Mouse (Mus musculus) midbrain, embryonic 12.5 days (tissue): ENCODE data around the gene Vmn1r23. TPM values are rescaled to one million over a fixed set of nuclear protein-coding genes. Genes with fewer than 3 reads are reported as not detected.
"Not testable (repeated sequence)": the region's sequence is repeated elsewhere in the genome, so short reads cannot be mapped to it uniquely, and the experiment has no call there.

Experiments
- ATAC-seq: fragments of 200-750 bp; cut with Nextera tagmentation; 2 replicates; pipeline ENCODE4 v1.8.0; 2017; ENCODE audit warnings: low read depth, moderate TSS enrichment, moderate library complexity; ENCODE audit not compliant: low FRiP score
- H3K27ac ChIP-seq: fragments of 300-500 bp; sonication (generic); replicated peaks from 2 replicates; pipeline ENCODE4 v1.5.1; 2016; ENCODE audit warnings: mild to moderate bottlenecking
- H3K27me3 ChIP-seq: fragments of 300-500 bp; sonication (generic); 2 replicates; pipeline ENCODE4 v1.6.1; 2016; ENCODE audit warnings: mild to moderate bottlenecking
- H3K36me3 ChIP-seq: fragments of 300-500 bp; sonication (generic); 2 replicates; pipeline ENCODE4 v1.6.1; 2016
- H3K4me1 ChIP-seq: fragments of 300-500 bp; sonication (generic); 2 replicates; pipeline ENCODE4 v1.6.1; 2016
- H3K4me2 ChIP-seq: fragments of 300-500 bp; sonication (generic); replicated peaks from 2 replicates; pipeline ENCODE4 v1.6.1; 2016; ENCODE audit warnings: mild to moderate bottlenecking, moderate library complexity
- H3K4me3 ChIP-seq: fragments of 300-500 bp; sonication (generic); 2 replicates; pipeline ENCODE4 v1.5.1; 2016; ENCODE audit warnings: mild to moderate bottlenecking
- H3K9ac ChIP-seq: fragments of 300-500 bp; sonication (generic); replicated peaks from 2 replicates; pipeline ENCODE4 v1.6.1; 2016; ENCODE audit warnings: mild to moderate bottlenecking, moderate library complexity
- H3K9me3 ChIP-seq: fragments of 300-500 bp; sonication (generic); 2 replicates; pipeline ENCODE4 v1.6.1; 2016; ENCODE audit warnings: mild to moderate bottlenecking
- WGBS: fragments of 180-500 bp; shearing (Covaris S2); methylation state at CpG from one replicate; pipeline ENCODE4 v1.1.7; 2016; 5-methylcytosine and 5-hydroxymethylcytosine counted together
- polyA plus RNA-seq: library from polyadenylated mRNA; unstranded; fragments of >200 nt; fragmentation: Nextera tagmentation; extraction: Ambion mirVana; gene quantifications from 2 replicates; pipeline ENCODE4 v1.2.1, GENCODE M21; 2016

Gene Vmn1r23
- not detected in 2 replicates for polyA plus RNA-seq

DNA sequence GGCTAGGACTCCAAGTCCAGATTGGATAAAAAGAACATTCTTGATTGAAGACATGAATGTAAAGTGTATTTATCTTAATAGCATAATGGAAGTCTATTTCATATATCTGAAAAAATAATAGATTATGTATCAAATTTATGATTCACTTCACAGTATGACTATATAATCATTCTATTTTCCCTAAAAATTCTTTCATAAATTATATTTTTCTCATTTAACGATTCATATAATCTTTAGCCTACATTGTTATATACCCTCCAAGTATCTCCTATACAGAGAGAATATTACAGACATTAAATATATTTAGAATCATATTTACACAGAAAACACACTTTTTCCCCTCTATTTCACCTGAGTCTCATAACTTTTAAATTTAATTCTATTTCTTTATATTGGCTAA, at the start of gene Vmn1r23:
Gene Vmn1r23 (minus strand): TSS at position 101 of the 400 bp plus-strand sequence.
- H3K9me3 ChIP-seq = no peaks in the 10 kb centered on the region
- H3K9ac ChIP-seq = no peak within 1 kb of the TSS
- no peaks in the 10 kb centered on the region for H3K36me3 ChIP-seq
- H3K27me3 ChIP-seq = no peaks in the 10 kb centered on the region
- H3K4me2 ChIP-seq = no peak within 1 kb of the TSS
- 96% methylated on average over 1 of the region's 1 CpGs for WGBS
- no peak within 1 kb of the TSS for H3K27ac ChIP-seq
- no peak within 1 kb of the TSS for H3K4me3 ChIP-seq
- no peak for ATAC-seq
- H3K4me1 ChIP-seq = no peaks in the 10 kb centered on the region

DNA sequence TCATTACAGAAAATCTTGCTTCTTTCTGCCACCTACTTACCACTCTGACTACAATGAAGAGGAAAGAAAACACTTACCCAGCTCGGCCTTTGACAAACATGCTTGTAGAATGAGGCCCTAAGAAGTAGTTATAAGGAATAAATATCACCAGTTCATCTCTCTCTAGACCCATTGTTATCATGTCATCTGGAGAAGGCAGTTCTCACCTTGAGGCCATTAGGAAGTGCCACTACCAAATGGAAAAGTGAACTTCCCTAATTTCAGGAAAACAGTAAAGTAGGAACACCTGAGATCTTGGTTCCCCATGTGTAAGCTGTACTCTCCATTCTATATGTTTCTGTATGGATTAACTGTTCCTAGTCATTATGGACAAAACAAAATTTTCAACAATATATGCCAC, 34.8 kb upstream of the Vmn1r23 start, which contains the start of gene Vmn1r24:
Gene Vmn1r24 (minus strand): TSS at position 101 of the 400 bp plus-strand sequence.
- not testable (repeated sequence) for H3K4me2 ChIP-seq, H3K36me3 ChIP-seq, H3K4me1 ChIP-seq, H3K4me3 ChIP-seq, H3K9ac ChIP-seq, H3K27ac ChIP-seq, H3K27me3 ChIP-seq, H3K9me3 ChIP-seq, ATAC-seq
- WGBS = 83% methylated on average over 1 of the region's 1 CpGs

DNA sequence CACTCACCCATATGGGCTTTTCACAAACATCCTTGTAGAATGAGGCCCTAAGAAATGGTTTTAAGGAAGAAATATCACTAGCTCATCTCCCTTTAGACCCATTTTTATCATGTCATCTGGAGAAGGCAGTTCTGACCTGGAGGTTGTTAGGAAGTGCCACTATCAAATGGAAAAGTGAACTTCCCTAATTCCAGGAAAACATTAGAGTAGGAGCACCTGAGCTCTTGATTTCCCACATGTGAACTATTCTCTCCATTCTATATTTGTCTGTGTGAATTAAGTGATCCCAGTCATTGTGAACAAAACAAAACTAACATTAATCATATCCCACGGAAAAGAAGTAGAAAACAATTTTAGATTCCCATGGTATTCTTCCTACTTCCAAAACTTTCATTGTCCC, 18.7 kb downstream of the Vmn1r23 start, which contains the start of gene Vmn1r22:
Gene Vmn1r22 (minus strand): TSS at position 101 of the 400 bp plus-strand sequence.
- Histone ChIP-seq H3K27ac (no peak within 1 kb of the TSS), H3K4me1 (no peaks in the 10 kb centered on the region), H3K27me3 (no peaks in the 10 kb centered on the region), H3K9me3 (no peaks in the 10 kb centered on the region), H3K4me3 (no peak within 1 kb of the TSS), H3K36me3 (no peaks in the 10 kb centered on the region), H3K9ac (no peak within 1 kb of the TSS), H3K4me2 (no peak within 1 kb of the TSS)
- 85% methylated on average over 1 of the region's 1 CpGs for WGBS
- no peak for ATAC-seq

Other genes with a start within 250 kb of the Vmn1r23 start
- 14.6 and 14.9 TPM in 2 replicates for gene Pyurf, start 234.8 kb downstream of the Vmn1r23 start, polyA plus RNA-seq
- 64.2 and 65.9 TPM in 2 replicates for gene Lancl2, start 224.3 kb downstream of the Vmn1r23 start, polyA plus RNA-seq
- gene Vopp1, start 101.7 kb downstream of the Vmn1r23 start, polyA plus RNA-seq = 99.5 and 107 TPM in 2 replicates
- gene Vmn1r21, start 76.5 kb downstream of the Vmn1r23 start, polyA plus RNA-seq = not detected in 2 replicates
- gene Vmn1r22, start 18.8 kb downstream of the Vmn1r23 start, polyA plus RNA-seq = not detected in 2 replicates
- gene Vmn1r24, start 34.7 kb upstream of the Vmn1r23 start, polyA plus RNA-seq = not detected in 2 replicates
- not detected in 2 replicates for gene Vmn1r25, start 54.0 kb upstream of the Vmn1r23 start, polyA plus RNA-seq
- not detected in 2 replicates for gene Vmn1r26, start 88.3 kb upstream of the Vmn1r23 start, polyA plus RNA-seq